Mouse (Mus musculus): ENCODE data around the gene Thsd7b. TPM values are rescaled to one million over a fixed set of nuclear protein-coding genes. Genes with fewer than 3 reads are reported as not detected.

The Thsd7b gene
- polyA plus RNA-seq, 1 experiment, result 0.20 TPM

DNA sequence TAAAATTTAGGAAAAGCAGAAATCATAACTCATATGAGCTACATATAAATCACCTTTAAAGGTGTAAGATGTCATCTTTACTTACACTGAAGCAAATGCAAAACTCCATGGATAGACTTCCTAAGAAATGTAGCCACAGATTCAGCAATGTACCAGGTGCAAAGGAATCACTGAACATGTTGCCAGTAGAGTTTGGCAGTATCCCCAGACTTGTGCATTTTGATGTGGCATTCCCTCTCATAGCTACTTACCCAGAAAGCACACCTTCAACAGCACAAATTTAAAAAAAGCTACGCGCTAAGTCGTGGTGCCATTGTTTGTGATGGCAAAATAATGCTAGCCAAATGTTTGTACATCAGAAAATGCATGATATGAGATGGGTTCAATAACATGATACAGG is 439.6 kb downstream of the Thsd7b start:
- Histone ChIP-seq H3K4me3 (ENCODE audit: low read depth, low read length) (no peak overlapping the region), H3K36me3 (ENCODE audit: control insufficient read depth, insufficient read depth, low read length) (no peaks in the 10 kb centered on the region), H3K27me3 (ENCODE audit: control insufficient read depth, insufficient read depth, low read length) (no peaks in the 10 kb centered on the region), H3K4me1 (ENCODE audit: control insufficient read depth, insufficient read depth, insufficient read length, low read length) (no peaks in the 10 kb centered on the region), H3K27ac (ENCODE audit: insufficient read depth, low read depth, low read length) (no peak overlapping the region)
- no peak for TF ChIP-seq CTCF (IDR thresholded peaks at IDR 0.05; ENCODE audit: extremely low read depth, insufficient read length, insufficient replicate concordance, low read depth, low read length)
- TF ChIP-seq POLR2A (IDR thresholded peaks at IDR 0.05; ENCODE audit: low read depth, low read length), result no peak
- 93% methylated on average over 3 of the region's 3 CpGs for WGBS

DNA sequence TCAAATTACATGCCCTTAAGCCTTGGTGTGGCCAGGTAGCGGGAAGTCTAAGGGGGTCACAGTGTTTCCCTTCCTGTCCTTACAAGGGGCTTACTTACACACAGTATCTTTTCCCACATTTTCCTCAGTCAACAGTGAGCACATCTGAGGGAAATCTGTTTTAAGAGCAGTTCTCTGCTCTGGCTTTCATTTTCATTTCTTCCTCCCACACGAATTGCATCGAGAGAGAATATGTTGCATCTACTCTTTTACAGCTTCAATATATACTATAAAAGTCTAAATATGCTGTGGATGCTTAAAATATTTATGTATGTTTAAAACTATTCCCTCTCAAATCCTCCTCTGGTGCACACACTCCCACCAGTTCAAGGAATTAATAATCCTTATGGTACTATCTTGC is 440.5 kb downstream of the Thsd7b start:
- Histone ChIP-seq H3K4me3 (ENCODE audit: low read depth, low read length) (no peak overlapping the region), H3K27ac (ENCODE audit: insufficient read depth, low read depth, low read length) (no peak overlapping the region), H3K36me3 (ENCODE audit: control insufficient read depth, insufficient read depth, low read length) (no peaks in the 10 kb centered on the region), H3K27me3 (ENCODE audit: control insufficient read depth, insufficient read depth, low read length) (no peaks in the 10 kb centered on the region), H3K4me1 (ENCODE audit: control insufficient read depth, insufficient read depth, insufficient read length, low read length) (no peaks in the 10 kb centered on the region)
- WGBS, result 84% methylated on average over 3 of the region's 3 CpGs
- TF ChIP-seq CTCF (IDR thresholded peaks at IDR 0.05; ENCODE audit: extremely low read depth, insufficient read length, insufficient replicate concordance, low read depth, low read length) (no peak), POLR2A (IDR thresholded peaks at IDR 0.05; ENCODE audit: low read depth, low read length) (no peak)

DNA sequence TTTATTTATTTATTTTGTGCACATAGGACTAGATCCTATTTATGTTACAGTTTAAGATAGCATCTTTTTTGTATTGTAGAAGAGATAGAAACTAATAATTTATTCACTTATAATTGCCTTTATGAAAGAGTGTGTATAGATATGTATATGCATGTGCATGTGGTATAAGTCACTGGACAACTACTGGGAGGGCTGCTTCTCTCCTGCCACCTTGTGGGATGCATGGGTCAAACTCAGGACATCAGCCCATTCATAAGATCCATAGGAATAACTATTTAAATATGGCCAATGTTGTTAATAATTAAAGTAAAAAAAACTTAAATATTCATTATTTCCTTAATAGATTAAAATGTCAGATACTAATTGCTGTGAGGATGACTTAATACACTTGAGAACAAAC is 446.5 kb downstream of the Thsd7b start:
- Histone ChIP-seq H3K27ac (ENCODE audit: insufficient read depth, low read depth, low read length) (no peak overlapping the region), H3K27me3 (ENCODE audit: control insufficient read depth, insufficient read depth, low read length) (no peaks in the 10 kb centered on the region), H3K4me1 (ENCODE audit: control insufficient read depth, insufficient read depth, insufficient read length, low read length) (no peaks in the 10 kb centered on the region), H3K4me3 (ENCODE audit: low read depth, low read length) (no peak overlapping the region), H3K36me3 (ENCODE audit: control insufficient read depth, insufficient read depth, low read length) (no peaks in the 10 kb centered on the region)
- TF ChIP-seq POLR2A (IDR thresholded peaks at IDR 0.05; ENCODE audit: low read depth, low read length) (no peak), CTCF (IDR thresholded peaks at IDR 0.05; ENCODE audit: extremely low read depth, insufficient read length, insufficient replicate concordance, low read depth, low read length) (no peak)

- no peaks in the 10 kb centered on the region for H3K27me3 ChIP-seq (ENCODE audit: control insufficient read depth, insufficient read depth, low read length)
- TF ChIP-seq POLR2A (IDR thresholded peaks at IDR 0.05; ENCODE audit: low read depth, low read length), result no peak
- no peak for TF ChIP-seq CTCF (IDR thresholded peaks at IDR 0.05; ENCODE audit: extremely low read depth, insufficient read length, insufficient replicate concordance, low read depth, low read length)
- no peaks in the 10 kb centered on the region for H3K4me1 ChIP-seq (ENCODE audit: control insufficient read depth, insufficient read depth, insufficient read length, low read length)
- H3K27ac ChIP-seq (ENCODE audit: insufficient read depth, low read depth, low read length), result no peak overlapping the region
- no peak overlapping the region for H3K4me3 ChIP-seq (ENCODE audit: low read depth, low read length)
- H3K36me3 ChIP-seq (ENCODE audit: control insufficient read depth, insufficient read depth, low read length), result no peaks in the 10 kb centered on the region
- WGBS, result 69% methylated on average over 2 of the region's 2 CpGs
Observed at GRCm38 (mm10) chr1:129731991-129732390, 458.9 kb downstream of the Thsd7b start.

GRCm38 (mm10) chr1:129747595-129747994 is 474.5 kb downstream of the Thsd7b start:
- Histone ChIP-seq H3K4me1 (ENCODE audit: control insufficient read depth, insufficient read depth, insufficient read length, low read length) (no peaks in the 10 kb centered on the region), H3K27me3 (ENCODE audit: control insufficient read depth, insufficient read depth, low read length) (no peaks in the 10 kb centered on the region), H3K27ac (ENCODE audit: insufficient read depth, low read depth, low read length) (no peak overlapping the region), H3K36me3 (ENCODE audit: control insufficient read depth, insufficient read depth, low read length) (no peaks in the 10 kb centered on the region), H3K4me3 (ENCODE audit: low read depth, low read length) (no peak overlapping the region)
- WGBS, result 61% methylated on average over 3 of the region's 3 CpGs
- TF ChIP-seq POLR2A (IDR thresholded peaks at IDR 0.05; ENCODE audit: low read depth, low read length), result no peak
- no peak for TF ChIP-seq CTCF (IDR thresholded peaks at IDR 0.05; ENCODE audit: extremely low read depth, insufficient read length, insufficient replicate concordance, low read depth, low read length)

GRCm38 (mm10) chr1:129756548-129757240 is 483.6 kb downstream of the Thsd7b start:
- 67% methylated on average over 1 of the region's 1 CpGs for WGBS
- H3K4me3 ChIP-seq (ENCODE audit: low read depth, low read length), result no peak overlapping the region
- no peak for TF ChIP-seq CTCF (IDR thresholded peaks at IDR 0.05; ENCODE audit: extremely low read depth, insufficient read length, insufficient replicate concordance, low read depth, low read length)
- TF ChIP-seq POLR2A (IDR thresholded peaks at IDR 0.05; ENCODE audit: low read depth, low read length), result no peak
- H3K27me3 ChIP-seq (ENCODE audit: control insufficient read depth, insufficient read depth, low read length), result no peaks in the 10 kb centered on the region
- no peaks in the 10 kb centered on the region for H3K4me1 ChIP-seq (ENCODE audit: control insufficient read depth, insufficient read depth, insufficient read length, low read length)
- H3K27ac ChIP-seq (ENCODE audit: insufficient read depth, low read depth, low read length), result no peak overlapping the region
- H3K36me3 ChIP-seq (ENCODE audit: control insufficient read depth, insufficient read depth, low read length), result no peaks in the 10 kb centered on the region

- Histone ChIP-seq H3K4me1 (ENCODE audit: control insufficient read depth, insufficient read depth, insufficient read length, low read length) (no peaks in the 10 kb centered on the region), H3K36me3 (ENCODE audit: control insufficient read depth, insufficient read depth, low read length) (no peaks in the 10 kb centered on the region), H3K27ac (ENCODE audit: insufficient read depth, low read depth, low read length) (no peak overlapping the region), H3K4me3 (ENCODE audit: low read depth, low read length) (no peak overlapping the region), H3K27me3 (ENCODE audit: control insufficient read depth, insufficient read depth, low read length) (no peaks in the 10 kb centered on the region)
- 78% methylated on average over 1 of the region's 1 CpGs for WGBS
- no peak for TF ChIP-seq POLR2A (IDR thresholded peaks at IDR 0.05; ENCODE audit: low read depth, low read length)
Observed at GRCm38 (mm10) chr1:129759003-129759402, 485.9 kb downstream of the Thsd7b start.

All from small intestine, adult 2 months (tissue).